Mouse (Mus musculus): ENCODE data around the gene Nudt17. TPM values are rescaled to one million over a fixed set of nuclear protein-coding genes. Genes with fewer than 3 reads are reported as not detected.
"Not testable (repeated sequence)": the region's sequence is repeated elsewhere in the genome, so short reads cannot be mapped to it uniquely, and the experiment has no call there.

Gene Nudt17
- total RNA-seq, 2 experiments from 2014 or later = 9.0 to 9.8 TPM

- intact Hi-C loops (cut with DNase I) = loop anchor here (10.0 kb wide), 1 partner anchor 162 kb away; no protein-coding TSS in a partner anchor
- DNase-seq (ENCODE audit: low spot score in 2 of 2) = no peak
Observed at GRCm38 (mm10) chr3:96706984-96707383, 1.4 kb downstream of the Nudt17 start.

DNA sequence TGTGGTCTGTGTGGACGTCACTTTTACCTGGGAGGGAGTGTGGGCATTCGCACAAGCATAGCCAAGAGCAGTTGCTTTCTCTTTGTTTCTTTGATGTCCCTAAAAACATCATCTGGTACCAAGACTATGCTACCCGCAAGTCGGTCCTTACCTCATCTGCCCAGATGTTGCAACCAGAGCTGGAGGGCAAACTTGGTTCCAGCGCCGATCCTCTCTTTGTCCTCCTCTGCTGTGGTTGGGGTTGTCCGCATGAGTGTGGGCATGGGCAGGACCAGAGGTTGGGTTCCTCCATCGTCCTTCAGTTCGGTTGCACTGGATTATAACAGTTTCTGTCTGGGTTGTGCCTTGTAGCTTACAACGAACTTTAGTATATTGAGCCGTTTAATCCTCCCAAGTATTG lies 2.1 kb downstream of the Nudt17 start:
- intact Hi-C loops (cut with DNase I) = loop anchor here (10.0 kb wide), 1 partner anchor 161 kb away; no protein-coding TSS in a partner anchor

DNA sequence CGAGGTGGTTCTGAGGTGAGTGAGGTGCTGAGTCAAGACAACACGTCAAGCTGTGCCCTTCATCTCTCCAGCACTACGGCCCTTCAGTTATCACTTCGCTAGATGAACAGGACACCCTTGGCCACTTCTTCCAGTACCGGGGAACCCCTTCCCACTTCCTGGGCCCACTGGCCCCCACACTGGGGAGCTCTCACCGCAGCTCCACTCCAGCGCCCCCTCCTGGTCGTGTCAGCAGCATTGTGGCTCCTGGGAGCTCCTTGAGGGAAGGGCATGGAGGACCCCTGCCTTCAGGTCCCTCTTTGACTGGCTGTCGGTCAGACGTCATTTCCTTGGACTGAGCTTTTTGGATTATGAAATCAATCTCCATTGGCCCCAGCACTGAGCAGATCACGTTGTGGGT lies 3.6 kb downstream of the Nudt17 start:
- no peak for DNase-seq (ENCODE audit: low spot score in 2 of 2)
- intact Hi-C loops (cut with DNase I) = loop anchor here (10.0 kb wide), 1 partner anchor 160 kb away; no protein-coding TSS in a partner anchor

More for the DNA sequence above, 2.1 kb downstream of the Nudt17 start:
- DNase-seq (ENCODE audit: low spot score in 2 of 2) = no peak

DNA sequence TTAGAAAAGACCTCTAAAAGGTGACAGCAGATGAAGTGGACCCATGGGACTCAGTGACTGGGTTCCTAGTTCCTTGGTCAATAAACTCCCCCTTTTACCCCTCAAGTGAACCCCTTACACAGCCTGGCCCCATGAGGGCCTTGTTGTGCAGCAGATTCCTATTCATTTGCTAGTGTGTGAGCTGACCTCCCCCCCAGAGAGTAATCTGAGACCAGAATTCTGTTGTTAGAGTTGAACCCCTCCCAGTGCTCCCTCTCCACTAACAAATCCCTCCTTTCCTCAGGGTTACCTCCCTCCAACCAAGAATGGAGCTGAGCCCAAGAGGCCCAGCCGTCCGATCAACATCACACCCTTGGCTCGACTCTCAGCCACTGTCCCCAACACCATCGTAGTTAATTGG lies 7.4 kb downstream of the Nudt17 start:
- DNase-seq (ENCODE audit: low spot score in 2 of 2) = no peak
- intact Hi-C loops (cut with DNase I) = loop anchor here (10.0 kb wide), 1 partner anchor 156 kb away; no protein-coding TSS in a partner anchor

DNA sequence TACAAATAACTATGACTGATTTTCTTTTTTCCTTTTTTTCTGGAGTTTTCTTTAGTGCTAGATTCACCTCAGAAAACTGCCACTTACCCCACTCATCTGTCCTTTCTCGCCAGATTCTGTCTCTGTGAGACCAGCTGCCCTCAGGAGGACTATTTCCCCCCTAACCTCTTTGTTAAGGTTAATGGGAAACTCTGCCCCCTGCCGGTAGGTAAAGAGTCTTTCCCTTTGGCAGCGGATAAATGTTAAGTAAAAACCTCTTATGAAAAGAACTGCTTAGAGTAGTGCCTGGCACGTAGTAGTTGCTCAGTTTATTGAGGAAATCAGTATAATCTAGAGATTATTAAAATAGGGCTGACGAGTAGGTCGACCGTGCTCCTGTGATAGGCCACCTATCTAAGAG lies 8.0 kb downstream of the Nudt17 start:
- DNase-seq (ENCODE audit: low spot score in 2 of 2) = no peak
- intact Hi-C loops (cut with DNase I) = loop anchor here (10.0 kb wide), 1 partner anchor 156 kb away; no protein-coding TSS in a partner anchor

- peak; percentile 32 for DNase-seq (ENCODE audit: low spot score in 2 of 2)
- intact Hi-C loops (cut with DNase I) = no loop called here
Observed at GRCm38 (mm10) chr3:96698993-96699690, 9.2 kb downstream of the Nudt17 start.

- peak; percentile 85 to 88 for DNase-seq (ENCODE audit: low spot score in 2 of 2)
- intact Hi-C loops (cut with DNase I) = loop anchor here (2.0 kb wide), 1 partner anchor 26 kb away; the partner anchor contains the start of gene Ankrd35
Observed at GRCm38 (mm10) chr3:96696766-96697732, 11.3 kb downstream of the Nudt17 start.

GRCm38 (mm10) chr3:96696198-96696765 lies 12.1 kb downstream of the Nudt17 start, which contains the start of gene Pias3:
TSS of gene Pias3 (plus strand) at chr3:96696384.
- peak; percentile 59 to 61 for DNase-seq (ENCODE audit: low spot score in 2 of 2)
- intact Hi-C loops (cut with DNase I) = loop anchor here (2.0 kb wide), 1 partner anchor 25 kb away; the partner anchor contains the start of gene Ankrd35

DNA sequence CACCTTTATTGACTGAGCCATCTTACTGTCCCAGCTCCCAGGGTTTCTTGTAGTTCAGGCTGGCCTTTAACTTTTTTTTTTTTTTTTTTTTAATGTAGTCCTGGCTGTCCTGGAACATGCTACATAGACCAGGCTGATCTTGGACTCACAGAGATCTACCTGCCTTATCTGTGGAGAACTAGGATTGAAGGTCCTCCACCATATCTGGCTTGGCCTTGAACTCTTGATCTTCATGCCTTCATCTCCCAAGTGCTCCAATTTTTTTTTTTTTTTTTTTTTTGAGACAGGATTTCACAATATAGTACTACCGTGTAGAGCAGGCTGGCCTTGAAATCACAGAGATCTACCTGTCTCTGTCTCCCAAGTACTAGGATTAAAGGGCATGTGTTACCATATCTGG lies 14.8 kb downstream of the Nudt17 start:
- intact Hi-C loops (cut with DNase I) = no loop called here
- DNase-seq (ENCODE audit: low spot score in 2 of 2) = no peak

DNA sequence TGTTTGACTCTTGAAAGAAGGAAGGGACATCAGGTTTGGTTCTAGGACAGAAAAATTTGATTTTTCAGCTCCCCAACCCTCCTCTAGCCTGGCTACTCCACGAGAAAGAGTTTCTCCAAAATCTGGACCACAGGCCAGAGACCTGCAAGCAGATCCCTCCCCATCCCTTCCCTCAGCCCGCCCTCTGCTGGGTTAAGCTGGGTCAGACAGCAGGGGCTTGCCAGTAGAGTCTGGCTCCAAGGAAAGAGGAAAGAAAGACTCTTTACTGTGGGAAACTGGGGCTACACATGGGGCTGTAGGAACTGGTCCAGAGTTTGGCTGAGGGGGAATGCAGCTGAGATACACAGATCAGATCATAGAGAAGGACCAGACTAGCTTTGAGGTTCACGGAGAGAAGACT lies 15.9 kb downstream of the Nudt17 start:
- DNase-seq (ENCODE audit: low spot score in 2 of 2) = no peak
- intact Hi-C loops (cut with DNase I) = no loop called here

- no peak for DNase-seq (ENCODE audit: low spot score in 2 of 2)
- intact Hi-C loops (cut with DNase I) = no loop called here
Observed at GRCm38 (mm10) chr3:96690298-96690697, 18.1 kb downstream of the Nudt17 start.

DNA sequence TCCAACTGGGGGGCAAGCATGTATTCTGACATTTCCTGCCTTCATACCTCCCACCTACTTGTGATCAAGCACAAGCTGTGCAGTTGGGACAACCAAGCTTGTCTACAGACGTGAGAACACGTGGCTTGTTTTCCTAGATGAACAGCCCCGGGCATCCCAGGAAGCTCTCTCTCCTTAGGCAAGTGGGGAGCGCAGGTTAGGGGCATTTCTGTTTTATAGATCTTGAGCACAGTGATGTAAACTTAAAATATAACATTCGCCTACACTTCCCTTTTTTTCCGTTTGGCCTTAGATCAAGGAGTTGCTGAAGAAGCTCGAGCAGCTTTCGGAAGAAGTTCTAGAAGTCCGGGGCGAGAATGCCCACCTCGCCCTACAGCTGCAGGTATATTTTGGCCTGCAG lies 19.5 kb downstream of the Nudt17 start:
- intact Hi-C loops (cut with DNase I) = no loop called here
- no peak for DNase-seq (ENCODE audit: low spot score in 2 of 2)

DNA sequence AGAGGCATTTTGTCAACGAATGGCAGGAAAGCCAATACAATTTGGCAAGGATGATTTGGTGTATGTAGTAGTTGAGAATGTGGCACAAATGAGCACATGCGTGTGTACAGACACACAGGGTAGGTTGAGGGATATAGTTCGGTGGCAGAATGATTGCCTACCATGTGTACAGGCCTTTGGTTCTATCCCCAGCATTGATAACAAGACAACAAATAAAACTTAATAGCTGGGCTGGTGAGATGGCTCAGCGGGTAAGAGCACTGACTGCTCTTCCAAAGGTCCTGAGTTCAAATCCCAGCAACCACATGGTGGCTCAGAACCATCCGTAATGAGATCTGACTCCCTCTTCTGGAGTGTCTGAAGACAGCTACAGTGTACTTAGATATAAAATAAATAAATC lies 22.3 kb downstream of the Nudt17 start:
- DNase-seq (ENCODE audit: low spot score in 2 of 2); intact Hi-C loops (cut with DNase I): not testable (repeated sequence)

- DNase-seq (ENCODE audit: low spot score in 2 of 2) = no peak
- intact Hi-C loops (cut with DNase I) = no loop called here
Observed at GRCm38 (mm10) chr3:96684822-96685156, 23.6 kb downstream of the Nudt17 start.

- intact Hi-C loops (cut with DNase I) = no loop called here
- peak in 1 of 2 experiments; percentile 21 for DNase-seq (ENCODE audit: low spot score in 2 of 2)
Observed at GRCm38 (mm10) chr3:96684151-96684821, 24.1 kb downstream of the Nudt17 start.

- DNase-seq (ENCODE audit: low spot score in 2 of 2) = no peak
- intact Hi-C loops (cut with DNase I) = no loop called here
Observed at GRCm38 (mm10) chr3:96683496-96683895, 24.9 kb downstream of the Nudt17 start.

DNA sequence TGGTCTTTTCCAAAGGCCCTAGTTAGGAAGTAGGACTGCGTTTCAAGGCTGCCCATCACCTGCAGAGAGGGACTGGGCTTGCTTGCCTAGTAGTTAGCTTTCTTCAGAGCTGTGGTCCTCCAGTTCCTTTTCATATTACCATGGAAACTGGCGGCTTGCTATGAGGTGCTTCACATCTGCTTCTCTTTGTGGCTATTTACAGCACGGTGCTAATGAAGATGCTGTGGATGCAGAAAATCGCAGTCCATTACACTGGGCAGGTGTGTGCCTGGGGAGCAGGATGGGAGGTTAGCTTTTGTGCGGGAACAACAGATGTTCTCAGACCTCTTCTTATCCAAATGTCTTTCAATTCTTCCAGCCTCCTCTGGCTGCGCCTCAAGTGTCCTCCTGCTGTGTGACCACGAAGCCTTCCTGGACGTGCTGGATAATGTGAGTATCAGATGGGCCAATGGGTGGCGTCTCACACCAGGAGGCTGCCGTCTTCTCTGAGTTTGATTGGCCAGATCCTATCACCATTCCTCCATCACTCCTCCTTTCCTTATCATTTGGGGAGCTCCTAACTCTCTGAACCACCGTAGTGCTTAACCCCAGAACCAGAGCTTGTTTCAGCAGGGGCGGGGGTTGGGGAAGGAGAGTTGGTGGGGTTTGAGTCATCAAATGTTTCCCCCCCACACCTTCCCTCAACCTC lies 27.9 kb downstream of the Nudt17 start:
- DNase-seq (ENCODE audit: low spot score in 2 of 2) = no peak
- intact Hi-C loops (cut with DNase I) = no loop called here

DNA sequence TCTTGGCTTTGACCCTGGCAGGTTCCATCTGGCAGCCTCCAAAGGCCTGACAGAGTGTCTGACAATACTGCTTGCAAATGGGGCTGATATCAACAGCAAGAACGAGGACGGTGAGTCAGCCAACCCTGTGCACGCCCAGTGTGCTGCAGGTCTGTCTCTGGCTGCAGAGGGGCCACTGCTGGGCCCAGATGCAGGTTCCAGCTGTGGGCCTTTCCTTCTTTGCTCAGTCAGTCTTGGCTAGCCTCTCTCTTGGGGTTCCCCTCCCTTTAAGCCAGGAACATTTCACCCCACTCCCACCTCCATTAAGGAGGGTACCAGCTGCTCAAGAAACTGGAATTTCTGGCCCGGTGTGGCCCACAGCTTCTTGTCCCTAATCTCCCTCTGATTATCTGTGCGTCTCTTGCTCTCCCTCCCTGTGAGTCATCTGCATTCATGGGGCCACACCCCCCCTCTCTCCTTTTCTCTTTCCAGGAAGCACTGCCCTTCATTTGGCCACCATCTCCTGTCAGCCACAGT lies 29.1 kb downstream of the Nudt17 start:
- intact Hi-C loops (cut with DNase I) = no loop called here
- DNase-seq (ENCODE audit: low spot score in 2 of 2) = no peak

- DNase-seq (ENCODE audit: low spot score in 2 of 2) = no peak
- intact Hi-C loops (cut with DNase I) = no loop called here
Observed at GRCm38 (mm10) chr3:96678456-96678855, 29.9 kb downstream of the Nudt17 start.
